Mouse (Mus musculus) adrenal gland, postnatal 25 days (tissue): ENCODE data around the gene Epc2. TPM values are rescaled to one million over a fixed set of nuclear protein-coding genes. Genes with fewer than 3 reads are reported as not detected.

Experiments
- DNase-seq: peaks from one replicate; pipeline ENCODE4 v3.0.0; 2021; ENCODE audit warnings: mixed read lengths
- long read RNA-seq: library from polyadenylated mRNA; stranded (forward); transcript quantifications from one replicate; pipeline ENCODE4 v2.0.0, GENCODE M21; 2021
- total RNA-seq: library from RNA; stranded (reverse); gene quantifications from 2 replicates; pipeline ENCODE4 v1.2.3, GENCODE M21; 2021

Epc2 gene
- total RNA-seq = 24.7 and 25.3 TPM in 2 replicates
- long read RNA-seq, partial matches to known transcripts = 5 of 5 reads
- long read RNA-seq, other reads (novel, unspliced or antisense) = 0 of 5 reads

DNA sequence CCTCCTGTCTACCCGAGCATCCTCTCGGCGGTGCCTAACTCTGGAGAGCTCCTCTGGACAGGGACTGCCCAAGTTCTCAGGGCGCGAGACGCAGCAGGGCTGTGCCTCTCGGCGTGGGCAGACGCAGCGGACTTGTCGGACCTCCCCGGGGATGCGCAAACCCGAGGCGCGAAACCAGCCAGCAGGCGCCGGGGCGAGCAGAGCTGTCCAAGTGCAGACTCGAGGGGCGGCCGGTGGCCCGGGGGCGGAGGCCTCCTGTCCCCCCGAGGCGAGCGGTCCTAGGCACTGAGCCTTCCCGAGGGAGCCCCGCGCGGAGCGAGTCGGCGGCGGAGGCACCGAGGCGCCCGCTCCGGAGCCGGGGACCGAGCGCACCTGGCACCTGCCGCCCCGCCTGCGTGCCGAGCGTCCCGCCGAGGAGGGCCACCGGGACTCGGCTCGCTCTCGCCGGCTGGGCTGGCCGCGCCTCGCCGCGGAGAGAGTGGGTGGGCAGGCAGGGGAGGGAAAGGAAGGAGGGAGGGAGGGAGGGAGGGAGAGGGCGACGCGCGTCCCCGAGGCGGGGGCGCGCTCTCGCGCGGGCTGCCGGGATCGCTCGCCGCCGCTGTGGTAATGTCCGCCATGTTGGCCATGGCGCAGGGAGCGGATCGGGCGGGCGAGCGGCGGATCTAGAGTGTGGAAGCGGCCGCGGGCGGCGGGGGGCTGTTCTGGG lies at the start of gene Epc2:
Gene Epc2 (plus strand): TSS at position 556 of the 706 bp plus-strand sequence.
- DNase-seq = peak; percentile 85

DNA sequence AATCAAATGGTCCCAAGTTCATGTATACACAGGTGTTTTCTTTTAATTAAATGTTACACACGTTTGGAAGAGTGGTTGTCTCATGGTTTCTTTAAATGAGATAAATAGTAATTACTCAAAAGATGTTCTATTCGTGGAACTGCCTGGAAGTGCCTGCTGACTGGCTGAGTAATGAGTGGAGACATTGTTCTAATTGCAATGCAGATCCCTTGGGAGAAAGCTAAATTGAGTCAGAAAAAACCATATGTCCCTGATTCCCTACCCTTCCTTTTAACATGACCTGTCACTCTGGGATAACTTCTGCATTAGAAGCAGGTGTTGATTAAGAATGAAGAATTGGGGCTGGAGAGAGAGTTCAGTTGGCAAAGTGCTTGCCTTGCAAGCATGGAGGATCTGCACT lies 45.3 kb upstream of the Epc2 start:
- DNase-seq = no peak

DNA sequence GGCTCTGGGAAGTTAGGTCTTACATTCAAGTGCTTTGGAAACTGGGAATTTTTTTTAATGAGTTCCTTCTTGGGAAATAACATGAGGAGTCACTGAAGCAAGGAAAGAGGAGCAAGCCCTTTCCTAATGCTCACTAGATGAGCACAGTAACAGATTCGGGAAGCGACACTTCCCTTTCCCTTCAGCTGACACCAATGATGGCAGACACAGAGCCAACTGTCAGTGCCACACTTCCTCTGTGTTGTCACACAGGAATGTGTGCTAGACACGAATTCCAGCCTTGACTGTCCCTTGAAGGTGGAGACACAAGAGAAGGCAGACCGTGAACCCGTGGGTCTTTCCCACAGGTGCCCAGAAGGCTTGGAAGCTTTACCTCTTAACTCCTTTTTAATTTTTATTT lies 39.6 kb upstream of the Epc2 start:
- DNase-seq = no peak

DNA sequence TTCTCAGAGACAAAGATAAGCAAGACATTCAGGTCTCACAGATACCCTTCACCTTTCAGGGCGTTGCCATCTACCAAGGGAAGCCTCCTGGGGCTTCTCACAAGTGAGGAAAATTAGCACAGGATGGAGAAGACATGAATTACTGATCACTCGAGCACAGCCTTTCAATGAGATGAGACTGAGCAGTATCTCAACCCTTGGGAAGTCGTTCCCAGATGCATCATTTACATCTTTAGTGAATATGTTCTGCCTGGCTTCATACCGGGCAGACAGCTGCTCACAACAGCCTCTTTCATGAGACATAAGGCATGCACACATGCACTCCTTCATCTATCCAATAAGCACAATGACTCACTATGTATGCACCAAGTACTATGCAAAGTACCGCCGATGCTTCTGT lies 38.7 kb upstream of the Epc2 start:
- no peak for DNase-seq

DNA sequence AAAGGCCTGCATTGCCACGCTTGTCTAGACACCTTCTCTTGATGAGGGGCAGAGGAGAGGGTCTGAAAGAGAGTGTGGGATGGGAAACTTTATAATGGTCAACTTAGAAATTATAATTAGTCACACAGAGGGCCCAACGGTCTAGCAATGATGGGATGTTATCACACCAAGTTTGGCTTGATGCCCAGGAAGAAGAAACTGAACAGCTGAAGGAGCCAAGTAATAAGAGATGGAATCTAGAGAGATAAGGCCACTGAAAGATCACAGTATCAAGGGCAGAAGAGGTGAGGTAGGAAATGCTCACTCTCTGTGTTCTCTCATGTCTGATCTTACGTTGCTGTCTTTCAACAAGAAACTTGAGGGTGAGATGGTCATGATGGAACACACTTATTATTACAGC lies 35.4 kb upstream of the Epc2 start:
- DNase-seq = no peak

DNA sequence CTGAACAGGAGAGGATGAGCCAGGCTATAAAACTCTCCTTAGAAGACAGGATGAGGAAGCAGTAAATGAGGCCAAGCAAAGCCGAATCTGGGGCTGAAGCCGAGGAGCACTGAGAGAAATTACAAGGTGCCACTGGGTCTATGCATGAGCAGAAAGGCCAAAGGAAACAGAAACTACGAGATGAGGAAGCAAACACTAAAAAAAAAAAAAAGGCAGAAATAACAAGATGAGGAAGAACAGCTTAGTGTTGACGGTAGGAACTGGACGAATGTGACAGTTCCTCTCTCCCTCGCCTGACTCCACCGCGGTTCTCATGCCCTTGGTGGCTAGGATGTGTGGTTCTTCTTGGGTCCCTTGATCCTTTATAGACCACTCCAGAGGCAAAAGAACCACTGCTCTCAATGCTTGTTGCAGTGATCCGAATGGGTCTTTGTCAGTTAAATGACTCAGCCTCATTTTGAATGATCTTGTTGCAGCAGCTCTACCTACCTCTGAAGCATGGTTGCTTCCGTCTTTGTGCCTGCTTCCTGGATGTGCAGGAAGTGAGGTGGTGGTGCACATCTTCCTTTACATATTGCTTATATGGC lies 34.2 kb upstream of the Epc2 start:
- DNase-seq = no peak

DNA sequence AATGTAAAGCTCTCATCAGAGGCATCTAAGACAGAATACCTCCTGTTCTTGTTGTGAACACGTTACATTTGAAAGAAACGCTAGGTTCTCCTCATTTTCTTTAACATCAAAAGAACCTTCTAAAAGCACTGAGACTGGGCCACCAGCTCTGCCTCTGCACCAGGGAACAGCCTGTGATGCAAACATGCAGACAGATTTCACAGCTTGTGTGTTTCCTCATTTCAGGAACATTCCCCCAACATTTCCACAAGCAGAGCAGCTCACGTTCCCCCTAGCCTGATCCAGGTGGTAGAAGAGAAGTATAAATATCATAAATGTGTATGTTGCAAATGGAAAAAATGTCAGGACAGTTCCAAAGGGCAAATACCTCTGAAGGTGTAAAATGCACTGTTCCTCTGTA lies 30.9 kb upstream of the Epc2 start:
- no peak for DNase-seq

DNA sequence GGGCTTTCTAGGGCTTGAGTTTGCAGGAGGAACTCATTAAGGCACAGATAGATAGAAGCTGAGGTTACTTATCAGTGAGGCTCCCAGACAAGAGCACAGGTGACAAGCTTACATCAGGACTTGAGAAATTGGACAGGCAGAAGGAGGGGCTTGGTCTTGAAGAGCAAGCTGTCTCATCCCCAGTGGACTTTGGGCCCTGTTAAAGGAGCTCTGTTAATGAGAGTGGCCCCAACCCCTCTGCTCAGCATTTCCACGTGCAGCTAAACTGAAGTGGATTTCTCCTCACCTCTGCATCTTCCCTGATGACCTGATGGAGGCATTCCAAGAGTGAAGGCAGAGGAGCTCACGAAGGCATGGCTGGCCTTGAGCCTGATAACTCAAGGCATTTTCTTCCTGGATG lies 27.4 kb upstream of the Epc2 start:
- no peak for DNase-seq

DNA sequence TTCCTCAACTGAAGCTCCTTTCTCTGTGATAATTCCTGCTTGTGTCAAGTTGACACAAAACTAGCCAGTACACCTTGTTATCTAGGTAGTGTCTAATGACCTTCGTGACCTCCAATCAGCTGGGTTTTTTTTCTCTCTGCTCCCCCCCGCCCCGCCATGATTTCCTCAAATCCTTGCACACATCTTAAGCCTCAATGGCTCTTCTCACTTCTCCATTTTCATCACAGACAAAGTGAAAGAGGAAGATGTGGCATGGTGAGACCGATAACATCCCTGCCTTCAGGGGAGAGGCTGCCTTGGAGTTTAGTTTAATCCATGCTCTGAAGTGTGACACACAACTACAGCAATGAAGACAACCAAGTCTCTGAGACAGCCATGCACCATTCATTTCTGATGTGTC lies 26.5 kb upstream of the Epc2 start:
- no peak for DNase-seq

DNA sequence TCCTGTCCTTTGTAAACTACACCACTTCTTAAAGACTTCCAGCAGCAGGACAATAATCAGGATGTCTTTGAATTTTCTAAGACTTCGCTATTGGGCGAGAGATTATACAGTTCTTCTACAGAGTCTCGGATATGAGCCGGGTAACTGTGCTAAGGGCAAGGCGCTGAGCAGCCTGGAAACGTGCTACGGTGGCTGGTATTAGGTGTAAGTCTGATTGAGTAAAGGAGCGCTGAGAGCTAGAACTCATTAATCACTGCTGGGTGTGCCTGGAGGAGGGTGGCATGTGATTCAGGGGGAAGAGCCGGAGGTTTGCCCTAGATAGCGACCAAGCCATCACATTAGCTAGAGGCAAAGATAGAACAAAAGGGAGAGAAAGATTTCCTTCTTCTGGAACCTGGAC lies 25.1 kb upstream of the Epc2 start:
- DNase-seq = no peak

DNA sequence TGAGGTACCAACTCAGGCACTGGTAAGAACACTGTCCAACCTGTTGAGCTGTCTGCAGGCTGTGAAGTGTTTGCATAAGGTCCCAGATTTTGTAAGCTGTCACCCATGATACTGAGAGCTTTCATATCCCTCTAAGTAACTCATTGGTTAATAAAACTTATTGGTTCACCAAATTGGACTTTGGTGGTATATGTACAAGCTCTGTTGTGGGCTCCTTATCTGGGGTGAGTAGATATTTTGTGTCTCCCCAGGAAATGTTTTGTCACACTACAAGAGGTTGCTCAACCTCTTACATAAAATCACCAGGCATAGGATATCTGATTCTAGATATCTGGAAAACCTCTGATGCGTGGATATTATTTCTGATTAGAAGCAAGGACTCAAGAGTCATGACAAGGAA lies 20.3 kb upstream of the Epc2 start:
- no peak for DNase-seq

DNA sequence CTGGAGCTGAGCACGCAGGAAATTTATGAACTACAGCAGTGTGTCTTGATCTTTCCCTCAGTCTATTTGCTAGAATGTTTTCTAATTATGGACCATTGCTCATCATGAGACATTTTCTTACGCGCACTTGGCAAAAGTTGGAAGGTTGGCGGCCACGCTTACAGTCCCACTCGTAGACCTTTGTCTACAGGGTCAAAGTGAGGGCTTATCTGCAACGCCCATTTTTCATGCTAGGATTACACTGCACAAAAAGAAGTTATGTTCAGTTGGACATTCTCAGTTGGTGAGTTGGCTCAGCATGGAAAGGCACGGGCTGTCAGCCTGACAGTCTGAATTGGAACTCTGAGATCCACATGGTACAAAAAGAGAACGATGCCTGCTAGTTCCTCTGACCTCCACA lies 18.1 kb upstream of the Epc2 start:
- no peak for DNase-seq

DNA sequence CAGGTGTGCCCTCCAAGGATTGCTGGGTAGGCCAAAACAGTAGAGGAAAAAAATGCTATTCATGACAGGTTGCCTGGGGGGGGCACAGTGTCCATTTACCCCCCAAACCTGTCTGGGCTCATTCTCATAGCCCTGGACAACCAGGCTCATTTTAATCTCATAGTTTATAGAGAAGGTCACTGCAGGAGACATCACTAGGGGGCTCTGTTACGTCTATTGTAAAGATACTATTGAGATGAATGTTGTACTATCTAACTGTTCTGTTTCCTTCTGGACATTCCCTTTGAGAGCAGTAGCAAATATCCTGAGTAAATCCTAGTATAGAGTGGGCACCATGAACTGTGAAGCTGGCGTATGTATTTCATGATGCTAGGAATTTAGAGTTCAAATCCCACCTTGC lies 5.0 kb upstream of the Epc2 start:
- no peak for DNase-seq

DNA sequence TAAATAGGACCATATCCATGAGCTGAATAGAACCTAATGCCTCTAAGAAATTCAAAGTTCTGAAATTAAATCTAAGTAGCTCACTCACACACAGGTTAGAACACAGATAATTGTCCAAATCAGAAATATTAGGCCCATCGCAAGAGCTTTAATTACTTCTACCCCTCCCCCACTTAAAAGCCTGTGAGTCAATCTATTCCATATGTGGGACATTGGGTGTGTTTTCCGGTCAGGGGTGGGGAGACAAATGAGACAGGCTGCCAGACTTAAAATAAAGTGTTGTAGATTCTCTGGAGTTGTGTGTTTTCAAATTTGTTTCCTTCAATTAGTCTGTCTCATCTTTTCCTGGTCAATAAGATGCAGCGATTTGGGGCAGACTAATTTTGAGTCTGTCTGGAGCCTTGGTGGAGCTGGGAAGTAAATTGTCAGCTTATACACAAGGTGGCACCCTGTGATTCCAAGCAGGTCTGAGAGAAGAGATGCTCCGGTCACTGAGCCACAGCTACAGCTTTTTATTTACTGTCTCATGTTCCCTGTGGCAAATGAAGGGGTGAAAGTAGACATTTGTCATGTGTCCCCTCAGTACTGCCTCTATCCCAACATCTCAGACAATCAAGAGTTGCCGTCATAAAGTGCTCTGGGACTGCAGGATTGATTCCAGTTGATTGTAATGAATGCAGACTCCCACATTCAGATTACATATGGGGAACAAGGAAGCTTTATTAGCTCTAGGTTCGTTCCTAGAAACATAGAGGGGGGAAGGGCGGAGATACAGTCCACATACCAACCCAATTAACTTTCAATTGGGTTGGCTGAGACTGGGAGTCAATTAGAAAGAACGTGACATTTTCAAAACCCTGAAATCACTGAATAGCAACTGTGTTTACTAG lies 3.5 kb upstream of the Epc2 start:
- DNase-seq = no peak

DNA sequence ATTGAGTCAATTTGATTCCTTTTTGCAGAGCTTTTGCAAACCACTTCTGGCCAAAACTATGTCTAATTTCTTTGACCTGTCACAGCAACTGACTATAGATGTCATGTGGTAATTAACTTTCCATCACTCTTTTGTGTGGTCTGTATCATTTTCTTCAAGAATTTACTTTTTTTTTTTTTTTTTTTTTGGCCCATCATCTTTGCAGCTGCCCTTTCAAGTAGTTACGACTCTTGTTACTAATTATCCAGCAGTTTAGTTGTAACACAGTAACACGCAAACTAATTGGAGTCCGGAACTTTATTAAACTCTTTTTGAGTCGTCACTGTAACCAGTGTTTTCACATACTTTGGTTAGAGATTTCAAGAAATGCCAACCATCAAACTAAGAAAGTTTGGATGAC lies 819 bp upstream of the Epc2 start:
- DNase-seq = no peak

DNA sequence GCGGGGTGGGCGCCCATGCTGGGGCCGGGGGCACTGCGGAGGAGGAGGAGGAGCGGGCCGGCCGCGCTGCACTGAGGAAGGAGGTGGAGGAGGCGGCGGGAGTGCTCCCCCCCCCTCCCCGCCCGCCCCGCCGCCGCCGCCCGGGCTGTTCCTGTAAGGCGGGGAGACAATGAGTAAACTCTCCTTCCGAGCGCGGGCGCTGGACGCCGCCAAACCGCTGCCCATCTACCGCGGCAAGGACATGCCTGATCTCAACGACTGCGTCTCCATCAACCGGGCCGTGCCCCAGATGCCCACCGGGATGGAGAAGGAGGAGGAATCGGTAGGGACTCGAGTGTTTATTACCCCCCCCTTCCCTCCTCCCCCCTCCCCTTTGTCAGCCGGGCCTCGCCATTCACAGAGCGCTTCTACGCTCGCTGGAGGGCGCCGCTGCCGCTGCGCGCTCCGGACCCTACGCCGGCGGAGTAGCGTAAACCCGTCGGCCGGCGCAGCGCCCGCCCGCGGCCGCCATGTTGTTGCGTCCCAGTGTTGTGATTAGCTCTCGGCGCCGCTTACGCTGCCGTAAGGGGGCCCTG lies 438 bp downstream of the Epc2 start:
- DNase-seq = peak; percentile 94

DNA sequence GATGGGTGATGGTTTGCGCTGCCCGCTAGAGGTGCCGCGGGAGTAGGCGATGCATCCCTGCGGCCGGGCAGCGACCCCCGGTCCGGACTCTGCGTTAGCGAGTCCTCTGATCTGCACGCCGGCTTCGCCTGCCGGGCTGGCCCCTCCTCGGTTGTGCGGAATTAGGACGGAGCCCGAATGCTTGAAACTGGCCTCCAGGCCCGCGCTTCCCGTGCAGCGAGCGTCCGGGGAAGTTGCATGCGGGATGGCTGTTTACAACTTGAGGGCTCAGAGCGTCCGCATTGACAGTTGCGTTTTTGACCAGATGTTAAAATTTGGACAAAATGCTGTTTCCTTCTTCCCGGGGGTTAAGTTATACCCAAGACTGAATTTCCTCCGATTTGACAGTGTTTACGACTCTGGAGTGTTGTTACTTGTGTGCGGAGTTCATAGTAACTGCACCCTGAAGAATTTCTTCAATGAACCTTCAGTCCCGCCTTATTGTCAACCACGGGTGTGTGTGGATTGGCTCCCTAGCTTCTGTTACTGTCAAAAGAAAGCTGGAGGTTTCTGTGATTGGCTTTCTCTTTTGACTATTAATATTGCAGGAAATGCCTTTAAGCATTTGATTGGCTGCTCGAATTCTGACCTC lies 1.3 kb downstream of the Epc2 start:
- DNase-seq = peak; percentile 49

DNA sequence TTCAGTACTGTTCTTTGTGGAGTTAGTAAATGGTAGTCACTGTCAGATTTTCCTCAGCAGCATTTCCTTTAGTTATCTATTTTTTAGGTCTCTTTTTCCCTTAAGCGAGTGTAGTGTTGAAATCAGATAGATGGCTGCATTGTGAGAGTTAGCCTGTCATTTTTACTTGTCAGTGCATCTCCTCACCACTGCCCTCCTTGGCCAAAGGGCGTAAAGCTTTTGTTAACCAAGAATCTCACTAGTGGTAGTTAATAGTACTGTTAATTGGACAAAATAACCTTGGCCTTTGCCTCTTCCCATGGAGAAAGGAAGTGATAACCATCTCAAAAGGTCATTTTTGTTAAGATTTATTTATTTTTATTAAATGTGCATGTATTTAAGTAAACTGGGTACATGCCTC lies 6.5 kb downstream of the Epc2 start:
- DNase-seq = no peak

DNA sequence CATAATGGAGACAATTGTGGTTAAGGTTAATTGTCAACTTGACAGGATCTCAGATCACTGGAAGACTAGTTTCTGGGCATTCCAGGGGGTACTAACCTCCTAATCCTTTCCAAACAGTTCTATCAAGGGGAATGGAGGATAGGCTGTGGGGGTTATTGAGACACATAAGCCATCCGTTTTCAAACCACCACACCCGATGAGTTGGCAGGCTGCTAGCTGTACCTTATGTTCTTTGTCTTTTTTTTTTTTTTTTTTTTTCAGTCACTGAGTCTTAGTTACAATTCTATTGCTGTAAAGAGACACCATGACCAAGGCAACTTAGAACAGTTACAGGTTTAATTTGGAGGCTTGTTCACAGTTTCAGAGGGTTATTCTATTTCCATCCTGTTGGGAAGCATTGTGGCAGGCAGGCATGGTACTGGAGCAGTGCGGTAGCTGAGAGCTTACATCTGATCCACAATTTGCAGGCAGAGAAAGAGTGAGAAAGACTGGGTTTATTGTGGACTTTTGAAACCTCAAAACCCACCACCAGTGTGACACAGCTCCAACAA lies 14.5 kb downstream of the Epc2 start:
- DNase-seq = no peak

DNA sequence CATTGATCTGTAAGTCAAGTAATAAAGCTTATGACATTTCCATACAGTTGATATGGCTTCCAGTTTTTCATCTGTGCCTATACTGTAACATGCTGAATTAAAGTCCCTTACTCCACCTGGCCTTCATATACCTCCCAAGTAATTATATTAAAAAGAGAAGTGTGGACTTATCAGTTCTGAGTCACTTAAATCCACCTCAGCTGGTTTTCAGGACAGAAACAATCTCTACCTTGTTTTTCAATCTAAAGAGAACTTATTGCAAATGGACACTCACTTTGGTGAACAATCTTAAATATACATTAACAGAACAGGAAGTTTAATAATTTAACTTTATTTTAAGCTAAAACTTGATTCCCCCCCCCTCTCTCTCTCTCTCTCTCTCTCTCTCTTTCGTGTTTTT lies 15.8 kb downstream of the Epc2 start:
- DNase-seq = no peak

DNA sequence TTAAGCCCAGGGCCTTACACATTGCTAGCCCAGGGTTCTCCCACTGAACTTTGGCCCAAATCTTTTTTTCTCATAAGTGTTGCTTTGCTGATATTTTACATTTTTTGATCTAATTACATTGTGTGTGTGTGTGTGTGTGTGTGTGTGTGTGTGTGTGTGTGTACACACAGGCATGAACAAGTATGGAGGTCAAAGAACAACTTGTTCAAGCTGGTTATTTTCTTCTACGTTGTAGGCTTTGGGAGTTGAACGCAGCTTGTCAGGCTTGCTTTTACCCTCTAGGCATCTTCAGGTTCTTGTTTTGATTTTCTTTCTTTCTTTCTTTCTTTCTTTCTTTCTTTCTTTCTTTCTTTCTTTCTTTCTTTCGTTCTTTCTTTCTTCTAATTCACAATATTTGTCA lies 19.9 kb downstream of the Epc2 start:
- DNase-seq = no peak
